Comparison of ENCODE assay signal across 9 mouse cellular contexts in genomic region chr17:47509031-47509705, GRCm38 (mm10). TPM values are rescaled to one million over a fixed set of nuclear protein-coding genes. Genes with fewer than 3 reads are reported as not detected.
A peak's percentile ranks its signal among the peaks of the same experiment; 100 is the strongest.
DNase-seq lines count a peak whose midpoint lies in the region; ATAC-seq and TF ChIP-seq lines count a peak whose summit lies in the region.
"Had no signal": no experiment of that assay in that cellular context is flagged by ENCODE, and none has a peak within 500 bp of the region (broad histone marks: within the 10 kb centered on the region; RNA-seq: fewer than 3 reads in every experiment).

No protein-coding gene starts in this region.

- TF ChIP-seq CTCF in spleen, adult 2 months (IDR thresholded peaks at IDR 0.05; ENCODE audit: extremely low read depth, insufficient read depth, insufficient read length, insufficient replicate concordance) = no peak

- H3K9ac ChIP-seq in heart, embryonic 13.5 days = peak overlapping the region; percentile 16; the same call in 1 of the 2 replicates
- H3K9ac ChIP-seq in liver, embryonic 12.5 days = no peak overlapping the region
- H3K9ac ChIP-seq in forebrain, embryonic 12.5 days = no peak overlapping the region

- no peak overlapping the region for H3K4me2 ChIP-seq in heart, embryonic 13.5 days
- peak overlapping the region; percentile 15; the same call in 1 of the 2 replicates for H3K4me2 ChIP-seq in liver, embryonic 12.5 days
- no peak overlapping the region for H3K4me2 ChIP-seq in forebrain, embryonic 12.5 days

- H3K27ac ChIP-seq in heart, embryonic 13.5 days (replicated peaks) = peak overlapping the region; percentile 70
- H3K27ac ChIP-seq in spleen, adult 2 months (ENCODE audit: insufficient read depth, low read length) = peak overlapping the region; percentile 99
- H3K27ac ChIP-seq in liver, embryonic 12.5 days = peak overlapping the region; percentile 95
- H3K27ac ChIP-seq in forebrain, embryonic 12.5 days = no peak overlapping the region
- H3K27ac ChIP-seq: midbrain, embryonic 10.5 days had no signal

- H3K36me3 ChIP-seq in heart, embryonic 13.5 days = no peaks in the 10 kb centered on the region
- H3K36me3 ChIP-seq in spleen, adult 2 months (ENCODE audit: control insufficient read depth, insufficient read depth, low read length) = peaks cover 6% of the 10 kb centered on the region
- H3K36me3 ChIP-seq in liver, embryonic 12.5 days = no peaks in the 10 kb centered on the region
- H3K36me3 ChIP-seq in forebrain, embryonic 12.5 days (replicated peaks) = no peaks in the 10 kb centered on the region
- H3K36me3 ChIP-seq: midbrain, embryonic 10.5 days had no signal

- no peak; the same call in 1 of the 2 replicates for TF ChIP-seq POLR2A in spleen, adult 2 months (IDR thresholded peaks at IDR 0.05; ENCODE audit: low read depth, low read length)

- H3K9me3 ChIP-seq in heart, embryonic 13.5 days = no peaks in the 10 kb centered on the region
- no peaks in the 10 kb centered on the region for H3K9me3 ChIP-seq in liver, embryonic 12.5 days (replicated peaks)
- H3K9me3 ChIP-seq in forebrain, embryonic 12.5 days = no peaks in the 10 kb centered on the region
- H3K9me3 ChIP-seq: midbrain, embryonic 10.5 days had no signal

- 62% methylated on average over 9 of the region's 9 CpGs for whole genome bisulfite sequencing in heart, embryonic 13.5 days
- WGBS in spleen, adult 2 months = 14% methylated on average over 9 of the region's 9 CpGs
- WGBS in liver, embryonic 12.5 days (ENCODE audit: insufficient replicate concordance) = 37% methylated on average over 9 of the region's 9 CpGs
- 57% methylated on average over 9 of the region's 9 CpGs for WGBS in forebrain, embryonic 12.5 days

- H3K27me3 ChIP-seq in heart, embryonic 13.5 days (replicated peaks) = no peaks in the 10 kb centered on the region
- no peaks in the 10 kb centered on the region for H3K27me3 ChIP-seq in spleen, adult 2 months (ENCODE audit: control insufficient read depth, insufficient read depth, low read length)
- H3K27me3 ChIP-seq in liver, embryonic 12.5 days (replicated peaks) = no peaks in the 10 kb centered on the region
- H3K27me3 ChIP-seq in forebrain, embryonic 12.5 days = no peaks in the 10 kb centered on the region

- peaks cover 78% of the 10 kb centered on the region for H3K4me1 ChIP-seq in heart, embryonic 13.5 days
- H3K4me1 ChIP-seq in spleen, adult 2 months (ENCODE audit: control insufficient read depth, insufficient read depth, insufficient read length) = peaks cover 38% of the 10 kb centered on the region
- H3K4me1 ChIP-seq in liver, embryonic 12.5 days = peaks cover 95% of the 10 kb centered on the region
- H3K4me1 ChIP-seq in forebrain, embryonic 12.5 days = peaks cover 21% of the 10 kb centered on the region

- H3K4me3 ChIP-seq in heart, embryonic 13.5 days = no peak overlapping the region
- H3K4me3 ChIP-seq in spleen, adult 2 months (ENCODE audit: extremely low read depth, insufficient read depth, insufficient read length) = peak overlapping the region; percentile 7
- H3K4me3 ChIP-seq in liver, embryonic 12.5 days = no peak overlapping the region
- no peak overlapping the region for H3K4me3 ChIP-seq in forebrain, embryonic 12.5 days (replicated peaks)
- H3K4me3 ChIP-seq: midbrain, embryonic 10.5 days had no signal

- intact Hi-C loops in left cerebral cortex, postnatal 25 days (cut with DNase I) = no loop called here

- no peak for ATAC-seq in heart, embryonic 13.5 days (ENCODE audit: extremely low read depth, insufficient number of reproducible peaks, low FRiP score, low TSS enrichment)
- ATAC-seq in liver, embryonic 12.5 days = no peak
- no peak for ATAC-seq in forebrain, embryonic 12.5 days (ENCODE audit: low FRiP score)

- no peak for DNase-seq in heart, adult 8-10 months (ENCODE audit: low spot score)
- peak in 1 of 2 experiments; percentile 41 for DNase-seq in spleen, adult 2 months (ENCODE audit: low read depth in 1 of 2, low spot score in 2 of 2)
- no peak for DNase-seq in spleen, postnatal 4 days (ENCODE audit: low spot score in 2 of 2)
- peak; percentile 35 for DNase-seq in thymus, postnatal 25 days
- no peak for DNase-seq in left cerebral cortex, postnatal 25 days (ENCODE audit: low spot score in 2 of 2)

RNA-seq across cellular contexts. Expression of gene Ccnd3, which starts 4.3 kb away (rescaled TPM):
- 451 and 478 TPM in 2 replicates for polyA plus RNA-seq in heart, embryonic 13.5 days (2015; fragmentation: Nextera tagmentation; extraction: Ambion mirVana)
- total RNA-seq in heart, adult 8-10 months (2022) = 10 to 100 TPM; 74.4 to 82.2 (median 75.2) TPM
- 171 and 240 TPM in 2 replicates for polyA plus RNA-seq in spleen, adult 2 months (2012; rRNA removed)
- 546 and 555 TPM in 2 replicates for polyA plus RNA-seq in liver, embryonic 12.5 days (2016; fragmentation: Nextera tagmentation; extraction: Ambion mirVana)
- polyA plus RNA-seq in forebrain, embryonic 12.5 days (2016; fragmentation: Nextera tagmentation; extraction: Ambion mirVana) = 124 and 137 TPM in 2 replicates
- 10 to 100 TPM; 31.0 to 31.7 TPM for total RNA-seq in left cerebral cortex, postnatal 25 days (2021)

RNA-seq across cellular contexts. Expression of gene Taf8, which starts 7.1 kb away (rescaled TPM):
- 18.4 and 19.4 TPM in 2 replicates for polyA plus RNA-seq in heart, embryonic 13.5 days (2015; fragmentation: Nextera tagmentation; extraction: Ambion mirVana)
- 10 to 100 TPM in 2 of 4 experiments, 1 to 10 TPM in 2; 9.1 to 12.5 (median 10.4) TPM for total RNA-seq in heart, adult 8-10 months (2022)
- 26.5 and 29.7 TPM in 2 replicates for polyA plus RNA-seq in spleen, adult 2 months (2012; rRNA removed)
- polyA plus RNA-seq in liver, embryonic 12.5 days (2016; fragmentation: Nextera tagmentation; extraction: Ambion mirVana) = 17.6 and 18.0 TPM in 2 replicates
- 31.1 and 32.9 TPM in 2 replicates for polyA plus RNA-seq in forebrain, embryonic 12.5 days (2016; fragmentation: Nextera tagmentation; extraction: Ambion mirVana)
- 10 to 100 TPM; 16.4 to 16.7 TPM for total RNA-seq in left cerebral cortex, postnatal 25 days (2021)
